31 mouse cellular contexts compared by ENCODE assay signal in genomic region chr2:181075501-181075900, GRCm38 (mm10). TPM values are rescaled to one million over a fixed set of nuclear protein-coding genes. Genes with fewer than 3 reads are reported as not detected.
"Had no signal": no experiment of that assay in that cellular context is flagged by ENCODE, and none has a peak within 500 bp of the region (broad histone marks: within the 10 kb centered on the region; RNA-seq: fewer than 3 reads in every experiment).

No protein-coding gene starts in this region.

- DNase-seq: cerebellum, adult 8-10 months; cerebellum, adult 9-10 months; cerebellum, adult 9-11 months; cerebellum, postnatal 14 days; cerebellum, postnatal 25 days; cerebellum, postnatal 36 days; embryo, embryonic 11 days; forebrain, postnatal 0 days; gastrocnemius, adult 2 months; gastrocnemius, postnatal 10 days; gastrocnemius, postnatal 14 days; gastrocnemius, postnatal 25 days; gastrocnemius, postnatal 36 days; heart, adult 11 months; heart, adult 18-20 months; heart, adult 2 months had no signal

- H3K4me2 ChIP-seq: embryonic facial prominence, embryonic 12.5 days; embryonic facial prominence, embryonic 13.5 days; embryonic facial prominence, embryonic 15.5 days; forebrain, embryonic 12.5 days; forebrain, embryonic 13.5 days; forebrain, embryonic 15.5 days had no signal

- H3K4me3 ChIP-seq: embryonic facial prominence, embryonic 10.5 days; embryonic facial prominence, embryonic 12.5 days; embryonic facial prominence, embryonic 13.5 days; embryonic facial prominence, embryonic 15.5 days; erythroblast, embryonic 14.5 days; forebrain, embryonic 10.5 days; forebrain, embryonic 12.5 days; forebrain, embryonic 13.5 days; forebrain, embryonic 15.5 days; gastrocnemius, adult 2 months; heart, adult 2 months had no signal

- H3K27ac ChIP-seq: embryonic facial prominence, embryonic 10.5 days; embryonic facial prominence, embryonic 12.5 days; embryonic facial prominence, embryonic 13.5 days; embryonic facial prominence, embryonic 15.5 days; forebrain, embryonic 10.5 days; forebrain, embryonic 12.5 days; forebrain, embryonic 13.5 days; forebrain, embryonic 15.5 days; gastrocnemius, adult 2 months; heart, adult 2 months had no signal

- H3K9ac ChIP-seq: embryonic facial prominence, embryonic 12.5 days; embryonic facial prominence, embryonic 13.5 days; embryonic facial prominence, embryonic 15.5 days; forebrain, embryonic 12.5 days; forebrain, embryonic 13.5 days; forebrain, embryonic 15.5 days; forebrain, postnatal 0 days had no signal

- H3K4me1 ChIP-seq: embryonic facial prominence, embryonic 12.5 days; embryonic facial prominence, embryonic 13.5 days; embryonic facial prominence, embryonic 15.5 days; forebrain, embryonic 12.5 days; forebrain, embryonic 13.5 days; forebrain, embryonic 15.5 days had no signal

- H3K27me3 ChIP-seq: embryonic facial prominence, embryonic 12.5 days; embryonic facial prominence, embryonic 13.5 days; forebrain, embryonic 13.5 days; forebrain, embryonic 15.5 days had no signal

- ATAC-seq: forebrain, embryonic 13.5 days; forebrain, embryonic 14.5 days; forebrain, embryonic 15.5 days; forebrain, embryonic 16.5 days; forebrain, postnatal 0 days had no signal

- H3K36me3 ChIP-seq: embryonic facial prominence, embryonic 10.5 days; embryonic facial prominence, embryonic 12.5 days; embryonic facial prominence, embryonic 13.5 days; embryonic facial prominence, embryonic 15.5 days; forebrain, embryonic 10.5 days; forebrain, embryonic 12.5 days; forebrain, embryonic 15.5 days had no signal

- H3K9me3 ChIP-seq: embryonic facial prominence, embryonic 10.5 days; embryonic facial prominence, embryonic 12.5 days; embryonic facial prominence, embryonic 13.5 days; embryonic facial prominence, embryonic 15.5 days; forebrain, embryonic 10.5 days; forebrain, embryonic 12.5 days; forebrain, embryonic 13.5 days; forebrain, embryonic 15.5 days had no signal

RNA-seq across cellular contexts. Expression of gene Chrna4, which starts 32.2 kb away (rescaled TPM):
- total RNA-seq: common myeloid progenitor, adult 5-6 weeks; gastrocnemius, adult 2 months; granulocyte monocyte progenitor cell, adult 5-6 weeks; heart, adult 18-20 months; heart, adult 2 months; heart, adult 8-10 months had no signal
- polyA plus RNA-seq: erythroblast, embryonic 14.5 days; heart, adult 2 months had no signal

RNA-seq across cellular contexts. Expression of gene Kcnq2, which starts 59.6 kb away (rescaled TPM):
- total RNA-seq: gastrocnemius, adult 2 months; gastrocnemius, postnatal 25 days; gastrocnemius, postnatal 36 days; gastrocnemius, postnatal 4 days; granulocyte monocyte progenitor cell, adult 5-6 weeks had no signal
